Mouse (Mus musculus) ES-Bruce4 (cell line): ENCODE data around the gene Ctsc.

Experiments used
- CTCF ChIP-seq: IDR thresholded peaks from one replicate; pipeline ENCODE4 v1.8.1; 2011; ENCODE audit warnings: low read depth, low read length
- EP300 ChIP-seq: IDR thresholded peaks from 2 replicates; pipeline ENCODE4 v1.6.1; 2011; ENCODE audit warnings: low read depth, low read length; ENCODE audit not compliant: insufficient read depth
- POLR2A ChIP-seq: IDR thresholded peaks from one replicate; pipeline ENCODE4 v1.8.1; 2011; ENCODE audit warnings: low read length; ENCODE audit not compliant: insufficient read depth

DNA sequence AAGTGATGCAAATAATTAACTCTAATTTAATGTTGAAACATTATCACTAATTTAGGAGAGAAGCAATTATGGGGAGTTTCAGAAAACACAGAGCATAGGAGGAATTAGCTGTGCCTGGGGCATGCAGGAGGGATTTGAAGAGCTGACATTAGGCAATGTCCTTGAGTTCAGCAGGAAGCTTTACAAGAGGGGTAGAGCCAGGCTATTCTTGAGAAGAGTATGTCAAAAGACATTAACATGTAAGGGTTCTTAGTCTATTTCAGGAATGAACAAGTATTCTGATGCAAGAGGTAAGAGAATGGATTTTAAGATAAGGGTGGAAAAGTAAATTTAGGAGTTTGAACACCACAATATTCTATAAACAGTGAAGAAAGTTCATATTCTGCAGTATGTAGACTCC is 33.4 kb upstream of the Ctsc start:
- TF ChIP-seq CTCF (no peak), POLR2A (no peak), EP300 (no peak)
